8 mouse cellular contexts compared by ENCODE assay signal in genomic region chr7:3616389-3617241, GRCm38 (mm10). TPM values are rescaled to one million over a fixed set of nuclear protein-coding genes. Genes with fewer than 3 reads are reported as not detected.
DNase-seq lines count a peak whose midpoint lies in the region; ATAC-seq lines count a peak whose summit lies in the region.

No protein-coding gene starts in this region.

- intact Hi-C loops in heart, postnatal 10 days (cut with DNase I): no loop called here

- DNase-seq in heart, postnatal 10 days: no peak
- peak; percentile 64 for DNase-seq in thymus, postnatal 4 days
- no peak for DNase-seq in thymus, postnatal 25 days
- no peak for DNase-seq in intestine, embryonic 14.5 days (ENCODE audit: low spot score)
- DNase-seq in urinary bladder, adult 2 months (ENCODE audit: low spot score): no peak
- DNase-seq in urinary bladder, postnatal 36 days (ENCODE audit: low spot score in 2 of 2): no peak

- no peak for ATAC-seq in heart, embryonic 14.5 days (ENCODE audit: insufficient number of reproducible peaks, insufficient read depth, low FRiP score, low read depth)
- ATAC-seq in intestine, embryonic 14.5 days (replicated peaks; ENCODE audit: low FRiP score, low TSS enrichment, low read depth): peak; percentile 20
- peak; percentile 53 for ATAC-seq in midbrain, embryonic 16.5 days

- 43% methylated on average over 6 of the region's 6 CpGs for WGBS in heart, embryonic 14.5 days
- WGBS in intestine, embryonic 14.5 days: 39% methylated on average over 6 of the region's 6 CpGs
- 43% methylated on average over 6 of the region's 6 CpGs for WGBS in midbrain, embryonic 16.5 days

- peak overlapping the region in 1 of 2 experiments; percentile 76; a peak in 3 of 4 replicates for H3K4me3 ChIP-seq in heart, embryonic 14.5 days (ENCODE audit: control insufficient read depth in 1 of 2, insufficient read depth in 1 of 2, low read depth in 1 of 2, low read length in 2 of 2)
- peak overlapping the region; percentile 72 for H3K4me3 ChIP-seq in intestine, embryonic 14.5 days (ENCODE audit: low read depth, low read length)
- peak overlapping the region; percentile 82 for H3K4me3 ChIP-seq in midbrain, embryonic 16.5 days (ENCODE audit: low read depth, low read length)

- peaks cover 0 to 5% of the 10 kb centered on the region in 2 experiments; a peak in 1 of 4 replicates for H3K4me1 ChIP-seq in heart, embryonic 14.5 days (ENCODE audit: control insufficient read depth in 2 of 2, insufficient read depth in 2 of 2, low read length in 2 of 2)
- peaks cover 7% of the 10 kb centered on the region; the same call in 1 of the 2 replicates for H3K4me1 ChIP-seq in intestine, embryonic 14.5 days (replicated peaks; ENCODE audit: control insufficient read depth, insufficient read depth, low read length)
- H3K4me1 ChIP-seq in midbrain, embryonic 16.5 days (ENCODE audit: control insufficient read depth, insufficient read depth, low read length): peaks cover 11% of the 10 kb centered on the region

- no peaks in the 10 kb centered on the region for H3K9me3 ChIP-seq in heart, embryonic 14.5 days (ENCODE audit: control insufficient read depth, low read length)
- H3K9me3 ChIP-seq in intestine, embryonic 14.5 days (ENCODE audit: control insufficient read depth, low read length): no peaks in the 10 kb centered on the region
- no peaks in the 10 kb centered on the region for H3K9me3 ChIP-seq in midbrain, embryonic 16.5 days (replicated peaks; ENCODE audit: control insufficient read depth, low read length, poor library complexity, severe bottlenecking)

- H3K4me2 ChIP-seq in heart, embryonic 14.5 days (ENCODE audit: low read length): peak overlapping the region; percentile 77
- 0 out of 2 replicates have a peak overlapping the region, but pooled peaks have one; percentile 20 for H3K4me2 ChIP-seq in intestine, embryonic 14.5 days (ENCODE audit: low read length)
- peak overlapping the region; percentile 69 for H3K4me2 ChIP-seq in midbrain, embryonic 16.5 days (ENCODE audit: low read length)

- no peaks in the 10 kb centered on the region for H3K27me3 ChIP-seq in heart, embryonic 14.5 days (ENCODE audit: control insufficient read depth, insufficient read depth, low read length)
- H3K27me3 ChIP-seq in intestine, embryonic 14.5 days (replicated peaks; ENCODE audit: control insufficient read depth, insufficient read depth, low read length): no peaks in the 10 kb centered on the region
- H3K27me3 ChIP-seq in midbrain, embryonic 16.5 days (ENCODE audit: control insufficient read depth, insufficient read depth, low read depth, low read length): no peaks in the 10 kb centered on the region

- H3K27ac ChIP-seq in heart, embryonic 14.5 days (replicated peaks in 1 of 2; ENCODE audit: control insufficient read depth in 1 of 2, insufficient read depth in 1 of 2, low read depth in 2 of 2, low read length in 2 of 2): no peak overlapping the region
- H3K27ac ChIP-seq in intestine, embryonic 14.5 days (ENCODE audit: low read depth): no peak overlapping the region
- H3K27ac ChIP-seq in midbrain, embryonic 16.5 days (ENCODE audit: low read length): peak overlapping the region; percentile 37; the same call in 1 of the 2 replicates

- H3K9ac ChIP-seq in heart, embryonic 14.5 days (ENCODE audit: low read length): peak overlapping the region; percentile 90
- H3K9ac ChIP-seq in intestine, embryonic 14.5 days (ENCODE audit: low read length): no peak overlapping the region
- no peak overlapping the region for H3K9ac ChIP-seq in midbrain, embryonic 16.5 days (ENCODE audit: low read depth, low read length)

- peaks cover 29% of the 10 kb centered on the region for H3K36me3 ChIP-seq in heart, embryonic 14.5 days (ENCODE audit: control insufficient read depth, insufficient read depth, low read length)
- peaks cover 25% of the 10 kb centered on the region for H3K36me3 ChIP-seq in intestine, embryonic 14.5 days (ENCODE audit: control insufficient read depth, insufficient read depth, low read length)
- peaks cover 7% of the 10 kb centered on the region for H3K36me3 ChIP-seq in midbrain, embryonic 16.5 days (ENCODE audit: control insufficient read depth, insufficient read depth, low read length)

RNA-seq across cellular contexts. Expression of gene Ndufa3, which starts 0.6 kb away (rescaled TPM):
- 962 and 1,026 TPM in 2 replicates for polyA plus RNA-seq in heart, embryonic 14.5 days (2014; fragmentation: Nextera tagmentation; extraction: Ambion mirVana)
- 1,000 to 10,000 TPM; 1,653 to 1,740 TPM for total RNA-seq in heart, postnatal 10 days (2021)
- 577 and 640 TPM in 2 replicates for polyA plus RNA-seq in intestine, embryonic 14.5 days (2014; fragmentation: Nextera tagmentation; extraction: Ambion mirVana)
- polyA plus RNA-seq in midbrain, embryonic 16.5 days (2015; fragmentation: Nextera tagmentation; extraction: Ambion mirVana): 375 and 400 TPM in 2 replicates
- 262 and 303 TPM in 2 replicates for polyA plus RNA-seq in urinary bladder, adult 2 months (2012; rRNA removed)

RNA-seq across cellular contexts. Expression of gene Oscar, which starts 0.7 kb away (rescaled TPM):
- 0.15 TPM in 2 replicates for polyA plus RNA-seq in heart, embryonic 14.5 days (2014; fragmentation: Nextera tagmentation; extraction: Ambion mirVana)
- under 1 TPM; 0.24 to 0.27 TPM for total RNA-seq in heart, postnatal 10 days (2021)
- 0.09 and 0.16 TPM in 2 replicates for polyA plus RNA-seq in intestine, embryonic 14.5 days (2014; fragmentation: Nextera tagmentation; extraction: Ambion mirVana)
- 0.43 and 0.72 TPM in 2 replicates for polyA plus RNA-seq in midbrain, embryonic 16.5 days (2015; fragmentation: Nextera tagmentation; extraction: Ambion mirVana)
- 0.43 and 0.44 TPM in 2 replicates for polyA plus RNA-seq in urinary bladder, adult 2 months (2012; rRNA removed)

RNA-seq across cellular contexts. Expression of gene Tfpt, which starts 13.1 kb away (rescaled TPM):
- polyA plus RNA-seq in heart, embryonic 14.5 days (2014; fragmentation: Nextera tagmentation; extraction: Ambion mirVana): 13.7 and 18.2 TPM in 2 replicates
- total RNA-seq in heart, postnatal 10 days (2021): 10 to 100 TPM; 20.3 to 29.9 TPM
- polyA plus RNA-seq in intestine, embryonic 14.5 days (2014; fragmentation: Nextera tagmentation; extraction: Ambion mirVana): 19.1 and 23.4 TPM in 2 replicates
- 31.8 and 37.2 TPM in 2 replicates for polyA plus RNA-seq in midbrain, embryonic 16.5 days (2015; fragmentation: Nextera tagmentation; extraction: Ambion mirVana)
- polyA plus RNA-seq in urinary bladder, adult 2 months (2012; rRNA removed): 23.2 and 25.4 TPM in 2 replicates

RNA-seq across cellular contexts. Expression of gene Prpf31, which starts 13.2 kb away (rescaled TPM):
- polyA plus RNA-seq in heart, embryonic 14.5 days (2014; fragmentation: Nextera tagmentation; extraction: Ambion mirVana): 51.9 and 54.8 TPM in 2 replicates
- 10 to 100 TPM; 33.1 to 33.4 TPM for total RNA-seq in heart, postnatal 10 days (2021)
- polyA plus RNA-seq in intestine, embryonic 14.5 days (2014; fragmentation: Nextera tagmentation; extraction: Ambion mirVana): 94.8 and 109 TPM in 2 replicates
- polyA plus RNA-seq in midbrain, embryonic 16.5 days (2015; fragmentation: Nextera tagmentation; extraction: Ambion mirVana): 86.7 and 89.1 TPM in 2 replicates
- 43.2 and 43.7 TPM in 2 replicates for polyA plus RNA-seq in urinary bladder, adult 2 months (2012; rRNA removed)

RNA-seq across cellular contexts. Expression of gene Cnot3, which starts 28.5 kb away (rescaled TPM):
- polyA plus RNA-seq in heart, embryonic 14.5 days (2014; fragmentation: Nextera tagmentation; extraction: Ambion mirVana): 30.4 and 32.4 TPM in 2 replicates
- total RNA-seq in heart, postnatal 10 days (2021): 10 to 100 TPM; 36.4 to 40.0 TPM
- polyA plus RNA-seq in intestine, embryonic 14.5 days (2014; fragmentation: Nextera tagmentation; extraction: Ambion mirVana): 65.7 and 71.7 TPM in 2 replicates
- polyA plus RNA-seq in midbrain, embryonic 16.5 days (2015; fragmentation: Nextera tagmentation; extraction: Ambion mirVana): 37.4 and 38.9 TPM in 2 replicates
- polyA plus RNA-seq in urinary bladder, adult 2 months (2012; rRNA removed): 23.5 and 42.6 TPM in 2 replicates

Comparison
In these comparisons a context has a peak if more than half of its experiments do, and no peak if none do; other contexts are left out.
1. H3K4me2 ChIP-seq: peak in every context shown above with its lines; median percentile 77 in heart, embryonic 14.5 days; 69 in midbrain, embryonic 16.5 days; 20 in intestine, embryonic 14.5 days.